Mouse (Mus musculus) mouse trophoblast stem cell (cell line): ENCODE results near the gene Efna4.

Source experiments
- in situ Hi-C, 2 experiments: fragments of 300-500 bp; cut with MseI, MboI; formaldehyde crosslinking; loops; 2 replicates in 1 of 2; 3 replicates in 1 of 2; pipeline ENCODE4 v1.15.1; 2025

The Efna4 gene

GRCm38 (mm10) chr3:89364631-89365030 is 26.8 kb upstream of the Efna4 start:
- in situ Hi-C loops, result no loop called here

DNA sequence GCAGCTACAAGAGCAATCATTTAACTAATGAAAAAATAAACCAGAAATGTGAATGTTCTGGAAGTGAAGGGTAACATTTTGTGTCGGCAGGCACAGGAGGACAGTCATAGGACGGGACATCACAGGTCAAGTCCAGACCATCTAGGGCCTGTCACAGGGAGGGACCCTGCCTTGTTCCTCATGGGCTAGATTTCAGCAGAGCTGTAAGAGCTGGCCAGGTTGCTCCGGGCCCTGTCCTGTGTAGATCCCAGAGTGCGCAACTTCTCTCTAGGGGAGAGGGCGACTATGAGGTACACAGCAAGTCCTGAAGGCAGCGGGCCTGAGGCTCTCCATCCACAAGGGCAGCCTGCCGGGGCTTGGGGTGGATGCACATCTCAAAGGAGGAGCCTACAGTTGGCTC is 23.8 kb upstream of the Efna4 start, which contains the start of gene Dcst2:
Gene Dcst2 (plus strand): TSS at position 301 of the 400 bp plus-strand sequence.
- in situ Hi-C loops, result no loop called here

- in situ Hi-C loops, result no loop called here
These were observed 22.4 kb upstream of the Efna4 start for GRCm38 (mm10) chr3:89360237-89360636.

- in situ Hi-C loops, result no loop called here
These were observed 21.8 kb upstream of the Efna4 start for GRCm38 (mm10) chr3:89359630-89360029.

GRCm38 (mm10) chr3:89356029-89356428 is 18.2 kb upstream of the Efna4 start:
- in situ Hi-C loops, result no loop called here

DNA sequence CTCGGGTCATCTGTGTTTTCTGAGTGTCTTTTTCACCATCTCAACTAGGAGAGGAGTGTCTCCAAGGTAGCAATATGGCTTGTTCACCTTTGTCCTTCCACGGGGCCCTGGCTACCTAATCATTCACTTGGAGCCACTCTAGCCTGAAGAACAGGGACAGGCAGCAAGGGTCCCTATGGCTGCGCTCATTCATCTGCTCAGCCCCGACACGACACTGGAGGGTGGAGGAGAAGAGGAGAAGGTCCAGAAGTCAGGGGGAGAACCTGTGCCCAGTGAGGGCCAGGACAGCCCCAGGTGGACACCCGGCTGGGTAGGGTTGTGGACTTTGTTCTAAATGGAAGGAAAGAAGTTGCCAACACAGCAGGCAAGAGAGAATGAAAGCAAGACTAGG is 17.7 kb upstream of the Efna4 start:
- in situ Hi-C loops, result no loop called here

GRCm38 (mm10) chr3:89354816-89355511 is 17.1 kb upstream of the Efna4 start:
- in situ Hi-C loops, result no loop called here

DNA sequence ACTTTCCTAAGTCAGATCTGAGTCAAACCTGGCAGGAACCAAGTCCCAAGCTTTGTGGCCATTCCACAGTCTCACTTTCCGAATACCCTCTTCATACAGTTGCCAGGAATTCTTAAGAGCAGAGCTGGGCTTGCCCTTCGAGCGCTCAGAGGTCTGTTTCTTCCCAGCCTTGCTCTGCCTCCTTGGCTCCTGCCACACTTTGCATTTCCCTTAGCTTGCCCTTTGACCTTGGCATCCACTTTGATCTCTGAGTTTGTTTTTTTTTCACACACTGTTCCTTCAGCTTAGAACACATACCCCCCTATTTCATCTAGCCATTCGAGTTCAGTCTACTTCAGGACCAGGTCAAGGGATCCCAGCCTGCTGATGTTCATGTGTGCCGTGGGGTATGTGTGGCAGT is 13.4 kb upstream of the Efna4 start:
- in situ Hi-C loops, result no loop called here

DNA sequence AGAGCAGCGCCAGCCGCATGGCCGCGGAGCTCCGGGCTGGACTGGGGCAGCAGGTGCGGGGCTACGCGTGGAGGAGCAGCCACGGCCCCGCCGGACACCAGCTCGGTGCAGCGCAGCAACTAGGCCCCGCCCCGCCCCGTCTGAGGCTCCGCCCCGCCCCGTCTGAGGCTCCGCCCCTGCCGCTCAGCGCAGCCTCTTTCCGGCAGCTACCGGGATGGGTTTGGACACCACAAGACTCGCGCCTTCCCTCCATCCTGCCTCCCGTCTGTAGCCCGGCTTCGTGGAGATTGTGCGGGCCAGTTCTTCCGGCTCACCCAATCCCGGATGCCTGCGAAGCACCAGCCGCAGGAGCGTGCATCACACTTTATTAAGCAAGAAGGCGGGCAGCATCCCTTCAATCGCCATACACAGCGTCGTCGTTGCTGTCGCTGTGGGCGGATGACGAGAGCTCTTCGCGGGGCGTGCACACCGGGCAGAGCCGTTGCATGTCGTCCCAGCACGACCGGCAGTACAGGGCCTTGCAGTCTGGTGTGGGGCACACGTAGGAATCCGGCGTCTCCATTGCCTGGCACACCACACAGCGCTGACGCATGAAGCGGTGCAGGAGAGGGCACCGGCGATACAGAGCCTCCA is 12.2 kb upstream of the Efna4 start, which contains the start of gene Adam15:
Gene Adam15 (minus strand): TSS at position 128 of the 633 bp plus-strand sequence.
- in situ Hi-C loops, result no loop called here

- in situ Hi-C loops, result no loop called here
These were observed 11.4 kb upstream of the Efna4 start for GRCm38 (mm10) chr3:89348911-89349868.

GRCm38 (mm10) chr3:89347916-89348315 is 10.1 kb upstream of the Efna4 start:
- in situ Hi-C loops, result no loop called here

GRCm38 (mm10) chr3:89346815-89347540 is 9.2 kb upstream of the Efna4 start:
- in situ Hi-C loops, result no loop called here

DNA sequence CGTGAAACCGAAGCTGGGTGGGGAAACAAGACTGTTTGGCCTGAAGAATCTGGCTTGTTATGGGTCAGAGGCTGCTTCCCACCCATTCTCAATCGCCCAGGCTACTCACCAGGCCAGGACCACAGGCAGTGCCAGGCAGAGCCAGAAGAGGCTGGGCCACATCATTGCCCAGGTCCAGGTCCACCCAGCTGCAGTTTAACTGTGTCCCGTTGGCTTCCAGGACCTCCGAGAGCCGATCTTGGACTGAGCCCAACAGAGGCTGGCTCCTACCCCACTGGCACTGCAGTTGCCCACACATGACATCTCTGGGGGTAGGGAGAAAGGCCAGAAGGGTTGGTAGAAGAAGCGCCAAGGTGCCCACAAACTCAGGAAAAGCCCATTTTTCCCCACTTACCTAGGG is 5.5 kb upstream of the Efna4 start:
- in situ Hi-C loops, result no loop called here

DNA sequence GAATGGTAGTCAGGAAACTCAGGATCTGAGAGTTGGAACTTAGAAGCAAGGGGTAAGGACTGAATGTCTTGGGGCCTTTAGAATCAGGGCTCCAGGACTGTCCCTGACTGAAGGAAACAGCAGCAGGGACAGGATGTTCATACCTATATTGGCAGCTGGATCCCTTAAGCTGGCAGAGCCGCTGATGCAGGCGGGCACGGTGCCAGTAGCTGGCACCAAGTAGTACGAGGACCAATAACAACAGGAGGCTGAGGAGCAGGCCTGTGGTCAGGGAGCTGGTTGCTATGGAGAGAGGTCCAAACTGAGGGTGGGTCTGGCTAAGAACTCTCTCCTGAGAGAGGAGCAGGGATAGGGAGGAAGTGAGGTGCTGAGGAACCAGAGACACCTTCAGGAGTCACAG is 4.0 kb upstream of the Efna4 start:
- in situ Hi-C loops, result no loop called here

DNA sequence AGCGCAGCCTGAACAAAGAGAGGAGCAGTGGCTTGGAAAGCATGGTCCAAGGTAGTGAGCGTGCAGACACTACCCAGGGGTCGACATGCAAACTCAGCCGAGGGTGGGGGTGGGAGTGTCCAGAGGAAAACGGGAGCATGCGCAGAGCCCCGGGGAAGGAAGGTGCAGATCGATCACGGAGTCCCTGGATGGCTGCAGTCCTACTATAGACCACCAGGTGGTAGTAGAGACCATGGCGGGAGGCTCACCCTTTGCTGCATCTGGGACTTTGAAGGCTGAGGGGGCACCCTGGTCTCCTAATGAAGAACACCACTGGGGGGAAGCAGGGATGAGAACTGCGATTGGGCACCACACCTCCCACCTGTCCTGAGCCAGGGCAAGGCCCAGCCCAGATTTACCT is 2.6 kb upstream of the Efna4 start:
- in situ Hi-C loops, result no loop called here

DNA sequence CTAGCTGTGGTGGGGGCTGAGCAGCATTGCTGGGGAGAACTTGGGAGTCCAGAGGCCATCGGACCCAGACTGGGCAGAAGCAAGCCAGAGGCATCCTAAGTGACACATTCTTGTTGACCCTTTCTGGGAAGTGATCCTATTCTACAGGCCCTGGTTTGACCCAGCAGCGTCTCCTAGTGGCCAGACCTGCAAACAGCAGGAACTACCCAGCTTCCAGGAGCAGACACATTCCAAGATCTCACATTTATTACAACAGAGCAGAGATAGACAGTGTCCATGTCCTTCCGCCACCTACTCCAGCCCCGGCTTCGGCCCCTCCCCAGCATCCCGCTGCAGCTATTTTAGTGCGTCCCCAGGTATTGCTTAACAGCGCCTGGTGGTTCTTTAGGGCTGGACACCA is 1.6 kb upstream of the Efna4 start:
- in situ Hi-C loops, result no loop called here

- in situ Hi-C loops, result no loop called here
These were observed 637 bp downstream of the Efna4 start for GRCm38 (mm10) chr3:89337062-89337720.

GRCm38 (mm10) chr3:89336529-89336928 is 1.3 kb downstream of the Efna4 start:
- in situ Hi-C loops, result no loop called here

- in situ Hi-C loops, result no loop called here
These were observed 4.8 kb downstream of the Efna4 start for GRCm38 (mm10) chr3:89333053-89333452.

- in situ Hi-C loops, result no loop called here
These were observed 5.4 kb downstream of the Efna4 start for GRCm38 (mm10) chr3:89332476-89332875.

- in situ Hi-C loops, result no loop called here
These were observed 5.8 kb downstream of the Efna4 start for GRCm38 (mm10) chr3:89332013-89332412.
